Mouse (Mus musculus) bone marrow macrophage, adult 2 months (primary cell): Measurements from ENCODE around the gene Fgf8.

Source experiments
- CTCF ChIP-seq: IDR thresholded peaks from 2 replicates; pipeline ENCODE4 v1.5.1; 2012; ENCODE audit warnings: low read depth, mild to moderate bottlenecking, low read length, moderate library complexity
- POLR2A ChIP-seq: IDR thresholded peaks from 2 replicates; pipeline ENCODE4 v1.6.1; 2012; ENCODE audit warnings: mild to moderate bottlenecking, low read depth, low read length, borderline replicate concordance

DNA sequence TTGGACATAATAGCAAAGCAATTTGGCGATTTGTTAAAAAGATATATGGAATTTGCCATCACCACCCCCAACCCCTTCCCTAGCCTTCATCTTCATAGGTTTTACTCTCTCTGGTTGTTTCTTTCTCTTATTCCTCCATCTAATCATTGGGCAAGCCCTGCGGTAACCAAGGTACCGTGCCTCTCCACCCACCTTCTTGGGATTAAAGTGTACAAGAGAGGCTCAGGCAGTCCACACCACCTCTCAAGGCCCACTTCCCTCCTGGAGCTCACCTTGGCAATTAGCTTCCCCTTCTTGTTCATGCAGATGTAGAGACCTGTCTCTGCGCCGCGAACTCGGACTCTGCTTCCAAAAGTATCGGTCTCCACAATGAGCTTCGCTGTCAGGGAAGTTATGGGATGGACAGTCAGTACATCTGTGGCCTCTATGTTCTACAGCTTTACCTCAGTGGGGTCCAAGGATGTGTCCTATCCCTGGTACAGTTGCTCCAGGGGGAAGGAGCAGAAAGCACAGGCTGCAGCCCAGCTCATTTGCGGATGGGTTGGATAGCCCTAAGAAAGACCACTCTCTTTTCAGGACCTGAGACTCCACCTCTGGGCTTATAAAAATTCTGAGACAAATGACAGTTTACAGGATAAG lies 4.8 kb downstream of the Fgf8 start:
- TF ChIP-seq POLR2A, result no peak
- TF ChIP-seq CTCF, result no peak
